Mouse (Mus musculus) kidney, postnatal 10 days (tissue): ENCODE measurements around the gene Gm3045.

Experiments
- DNase-seq: peaks from one replicate; pipeline ENCODE4 v3.0.0; 2021; ENCODE audit warnings: mixed read lengths

Gene Gm3045

GRCm38 (mm10) chr13:56438211-56439075 is 12.0 kb downstream of the Gm3045 start, which contains the start of gene Slc25a48:
Gene Slc25a48, plus strand, starts transcription at chr13:56438355.
- DNase-seq, result peak; percentile 59

- no peak for DNase-seq
Measured at GRCm38 (mm10) chr13:56443411-56443810, 17.0 kb downstream of the Gm3045 start.

- DNase-seq, result no peak
Measured at GRCm38 (mm10) chr13:56444112-56444511, 17.7 kb downstream of the Gm3045 start.

- DNase-seq, result no peak
Measured at GRCm38 (mm10) chr13:56444996-56445395, 18.6 kb downstream of the Gm3045 start.

- peak; percentile 49 for DNase-seq
Measured at GRCm38 (mm10) chr13:56449239-56450030, 23.0 kb downstream of the Gm3045 start.

GRCm38 (mm10) chr13:56450035-56450434 is 23.6 kb downstream of the Gm3045 start:
- DNase-seq, result no peak

GRCm38 (mm10) chr13:56458001-56458400 is 31.6 kb downstream of the Gm3045 start:
- no peak for DNase-seq

- no peak for DNase-seq
Measured at GRCm38 (mm10) chr13:56461460-56461859, 35.1 kb downstream of the Gm3045 start.

GRCm38 (mm10) chr13:56462791-56463190 is 36.4 kb downstream of the Gm3045 start:
- DNase-seq, result no peak

GRCm38 (mm10) chr13:56463261-56463660 is 36.9 kb downstream of the Gm3045 start:
- no peak for DNase-seq

- no peak for DNase-seq
Measured at GRCm38 (mm10) chr13:56463750-56464149, 37.4 kb downstream of the Gm3045 start.

- DNase-seq, result no peak
Measured at GRCm38 (mm10) chr13:56467786-56468185, 41.4 kb downstream of the Gm3045 start.

GRCm38 (mm10) chr13:56468536-56468935 is 42.1 kb downstream of the Gm3045 start:
- DNase-seq, result no peak

- peak; percentile 24 for DNase-seq
Measured at GRCm38 (mm10) chr13:56471211-56471610, 44.8 kb downstream of the Gm3045 start.

GRCm38 (mm10) chr13:56471951-56472350 is 45.6 kb downstream of the Gm3045 start:
- peak; percentile 62 for DNase-seq

GRCm38 (mm10) chr13:56472661-56473060 is 46.3 kb downstream of the Gm3045 start:
- no peak for DNase-seq

GRCm38 (mm10) chr13:56475363-56475762 is 49.0 kb downstream of the Gm3045 start:
- peak; percentile 66 for DNase-seq

- DNase-seq, result no peak
Measured at GRCm38 (mm10) chr13:56476790-56477189, 50.4 kb downstream of the Gm3045 start.

- DNase-seq, result no peak
Measured at GRCm38 (mm10) chr13:56477271-56477670, 50.9 kb downstream of the Gm3045 start.

- DNase-seq, result no peak
Measured at GRCm38 (mm10) chr13:56478027-56478426, 51.6 kb downstream of the Gm3045 start.

GRCm38 (mm10) chr13:56482146-56482545 is 55.8 kb downstream of the Gm3045 start, which contains the start of gene Il9:
Gene Il9, minus strand, starts transcription at chr13:56482246.
- DNase-seq, result no peak
